Mouse (Mus musculus) stomach, postnatal 0 days (tissue): ENCODE measurements around the gene Creb3l2.
"Not testable (repeated sequence)": the region's sequence is repeated elsewhere in the genome, so short reads cannot be mapped to it uniquely, and the experiment has no call there.

Source experiments
- CTCF ChIP-seq: IDR thresholded peaks from 2 replicates; pipeline ENCODE4 v1.5.1; 2016; ENCODE audit warnings: antibody characterized with exemption, low read depth, mild to moderate bottlenecking, moderate library complexity
- EP300 ChIP-seq: optimal IDR thresholded peaks from 2 replicates; pipeline ENCODE3; 2016; ENCODE audit warnings: antibody characterized with exemption

DNA sequence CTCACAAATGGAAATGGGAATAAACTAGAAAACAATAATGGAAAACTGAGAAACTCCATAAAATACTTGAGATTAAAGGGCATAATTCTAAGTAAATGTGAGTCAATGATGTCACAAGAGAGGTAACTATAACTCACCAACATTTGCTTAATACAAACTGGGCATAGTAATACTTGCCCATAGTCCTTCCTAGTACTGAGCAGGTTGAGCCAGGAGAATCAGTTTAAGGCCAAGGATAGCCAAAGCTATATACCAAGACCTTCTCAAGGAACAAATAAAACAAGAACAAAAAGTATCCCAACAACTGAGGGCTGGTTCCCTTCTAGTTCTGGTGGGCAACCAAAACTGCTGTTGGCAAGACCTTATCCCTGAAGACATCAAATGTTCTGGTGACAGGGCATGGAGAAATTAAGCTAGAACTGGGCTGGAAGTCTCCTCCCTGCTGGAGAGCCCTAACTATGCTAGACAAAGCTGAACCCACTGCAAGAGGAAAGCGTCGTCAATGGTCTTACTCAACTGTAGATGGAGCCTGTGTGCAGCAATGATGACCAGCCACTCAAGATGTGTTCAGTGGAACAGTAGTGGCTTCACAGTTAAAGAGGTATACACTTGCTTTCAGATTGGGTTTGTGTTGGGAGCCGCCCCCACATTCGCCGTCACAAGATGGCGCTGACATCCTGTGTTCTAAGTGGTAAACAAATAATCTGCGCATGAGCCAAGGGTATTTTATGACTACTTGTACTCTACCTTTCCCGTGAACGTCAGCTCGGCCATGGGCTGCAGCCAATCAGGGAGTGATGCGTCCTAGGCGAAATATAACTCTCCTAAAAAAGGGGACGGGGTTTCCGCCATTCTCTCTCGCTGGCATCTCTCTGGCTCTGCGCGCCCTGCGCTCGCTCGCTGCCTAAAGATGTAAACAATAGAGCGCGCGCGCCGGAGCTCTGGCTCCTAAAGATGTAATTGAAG, 21.9 kb upstream of the Creb3l2 start:
- TF ChIP-seq CTCF: peak; percentile 73
- TF ChIP-seq EP300: not testable (repeated sequence)
